Mouse (Mus musculus) midbrain, embryonic 16.5 days (tissue): ENCODE data around the gene G6pc2. TPM values are rescaled to one million over a fixed set of nuclear protein-coding genes. Genes with fewer than 3 reads are reported as not detected.

ENCODE experiments used
- ATAC-seq: fragments of 200-750 bp; cut with Nextera tagmentation; 2 replicates; pipeline ENCODE4 v1.8.0; 2017; ENCODE audit warnings: moderate TSS enrichment
- H3K27ac ChIP-seq: fragments of 300-500 bp; sonication (generic); 2 replicates; pipeline ENCODE4 v1.5.1; 2014; ENCODE audit warnings: mild to moderate bottlenecking, low read length, mixed read lengths
- H3K27me3 ChIP-seq: fragments of 300-500 bp; sonication (generic); 2 replicates; pipeline ENCODE4 v1.6.1; 2014; ENCODE audit warnings: low read depth, low read length, mixed read lengths; ENCODE audit not compliant: control insufficient read depth, insufficient read depth
- H3K36me3 ChIP-seq: fragments of 300-500 bp; sonication (generic); 2 replicates; pipeline ENCODE4 v1.6.1; 2014; ENCODE audit warnings: mild to moderate bottlenecking, low read length, moderate library complexity, mixed read lengths; ENCODE audit not compliant: control insufficient read depth, insufficient read depth
- H3K4me1 ChIP-seq: fragments of 300-500 bp; sonication (generic); 2 replicates; pipeline ENCODE4 v1.6.1; 2014; ENCODE audit warnings: mild to moderate bottlenecking, low read length, mixed read lengths; ENCODE audit not compliant: control insufficient read depth, insufficient read depth
- H3K4me2 ChIP-seq: fragments of 300-500 bp; sonication (generic); 2 replicates; pipeline ENCODE4 v1.6.1; 2014; ENCODE audit warnings: mild to moderate bottlenecking, low read length, mixed read lengths
- H3K4me3 ChIP-seq: fragments of 300-500 bp; sonication (generic); 2 replicates; pipeline ENCODE4 v1.5.1; 2014; ENCODE audit warnings: low read depth, mild to moderate bottlenecking, low read length, moderate library complexity, mixed read lengths
- H3K9ac ChIP-seq: fragments of 300-500 bp; sonication (generic); 2 replicates; pipeline ENCODE4 v1.6.1; 2014; ENCODE audit warnings: low read depth, low read length, mixed read lengths
- H3K9me3 ChIP-seq: fragments of 300-500 bp; sonication (generic); replicated peaks from 2 replicates; pipeline ENCODE4 v1.6.1; 2014; ENCODE audit warnings: mild to moderate bottlenecking, low read length, mixed read lengths; ENCODE audit not compliant: control insufficient read depth, poor library complexity, severe bottlenecking
- WGBS: fragments of 180-500 bp; shearing (Covaris S2); extraction: QIAGEN DNeasy Blood & Tissue Kit; methylation state at CpG from one replicate; pipeline ENCODE4 v1.1.7; 2014; 5-methylcytosine and 5-hydroxymethylcytosine counted together
- polyA plus RNA-seq: library from polyadenylated mRNA; unstranded; fragments of >200 nt; fragmentation: Nextera tagmentation; extraction: Ambion mirVana; gene quantifications from 2 replicates; pipeline ENCODE4 v1.2.1, GENCODE M21; 2015

G6pc2 gene
- polyA plus RNA-seq, 1 experiment from 2014 or later = not detected

- Histone ChIP-seq H3K27me3 (no peaks in the 10 kb centered on the region), H3K9me3 (no peaks in the 10 kb centered on the region)
- ATAC-seq = no peak
These were observed 5.7 kb upstream of the G6pc2 start for GRCm38 (mm10) chr2:69205185-69205584.

GRCm38 (mm10) chr2:69205791-69206351, 5.0 kb upstream of the G6pc2 start, which contains the start of gene Spc25:
TSS of gene Spc25 (minus strand) at chr2:69206194.
- Histone ChIP-seq H3K4me1 (peaks cover 6% of the 10 kb centered on the region; the same call in 1 of the 2 replicates), H3K9me3 (no peaks in the 10 kb centered on the region), H3K4me3 (peak within 1 kb of the TSS; percentile 82), H3K9ac (peak within 1 kb of the TSS; percentile 68), H3K27me3 (no peaks in the 10 kb centered on the region), H3K27ac (no peak within 1 kb of the TSS), H3K36me3 (no peaks in the 10 kb centered on the region), H3K4me2 (peak within 1 kb of the TSS; percentile 98)
- ATAC-seq = peak; percentile 100
- 0% methylated on average over 46 of the region's 46 CpGs for WGBS

More at GRCm38 (mm10) chr2:69205185-69205584, 5.7 kb upstream of the G6pc2 start:
- peak overlapping the region; percentile 82 for H3K4me3 ChIP-seq
- H3K27ac ChIP-seq = no peak overlapping the region
- 22% methylated on average over 6 of the region's 6 CpGs for WGBS
- H3K9ac ChIP-seq = no peak overlapping the region
- H3K36me3 ChIP-seq = no peaks in the 10 kb centered on the region
- peaks cover 6% of the 10 kb centered on the region; the same call in 1 of the 2 replicates for H3K4me1 ChIP-seq
- peak overlapping the region; percentile 98 for H3K4me2 ChIP-seq

GRCm38 (mm10) chr2:69206523-69206922, 4.3 kb upstream of the G6pc2 start:
- ATAC-seq = no peak
- no peak overlapping the region for H3K4me3 ChIP-seq
- 23% methylated on average over 7 of the region's 7 CpGs for WGBS
- peaks cover 6% of the 10 kb centered on the region; the same call in 1 of the 2 replicates for H3K4me1 ChIP-seq
- H3K27ac ChIP-seq = no peak overlapping the region
- no peaks in the 10 kb centered on the region for H3K27me3 ChIP-seq
- no peaks in the 10 kb centered on the region for H3K36me3 ChIP-seq
- H3K9me3 ChIP-seq = no peaks in the 10 kb centered on the region
- no peak overlapping the region for H3K9ac ChIP-seq
- no peak overlapping the region; the same call in 1 of the 2 replicates for H3K4me2 ChIP-seq

DNA sequence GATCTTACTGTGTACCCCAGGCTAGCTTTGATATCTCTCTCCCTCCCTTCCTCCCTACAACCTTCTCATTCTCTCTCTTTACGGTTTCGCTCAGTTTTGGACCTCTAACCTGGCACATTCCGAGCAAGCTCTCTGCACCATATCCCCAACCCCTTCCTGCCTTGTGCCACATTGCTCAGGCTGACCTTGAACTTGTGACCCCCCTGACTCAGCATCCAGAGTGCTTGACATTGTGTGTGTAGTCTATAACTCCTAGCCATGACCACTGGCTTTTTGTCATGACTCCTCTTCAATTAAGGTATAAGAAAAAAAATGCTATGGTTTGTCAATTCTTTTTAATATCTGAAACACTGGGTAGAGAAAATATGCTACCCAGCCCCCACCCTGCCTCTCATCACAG, 1.2 kb upstream of the G6pc2 start:
- H3K4me3 ChIP-seq = no peak overlapping the region
- no peaks in the 10 kb centered on the region for H3K9me3 ChIP-seq
- no peaks in the 10 kb centered on the region for H3K27me3 ChIP-seq
- peaks cover 6% of the 10 kb centered on the region; the same call in 1 of the 2 replicates for H3K4me1 ChIP-seq
- H3K27ac ChIP-seq = no peak overlapping the region
- H3K4me2 ChIP-seq = no peak overlapping the region
- no peaks in the 10 kb centered on the region for H3K36me3 ChIP-seq
- H3K9ac ChIP-seq = no peak overlapping the region
- WGBS = 98% methylated on average over 3 of the region's 3 CpGs
- ATAC-seq = no peak

DNA sequence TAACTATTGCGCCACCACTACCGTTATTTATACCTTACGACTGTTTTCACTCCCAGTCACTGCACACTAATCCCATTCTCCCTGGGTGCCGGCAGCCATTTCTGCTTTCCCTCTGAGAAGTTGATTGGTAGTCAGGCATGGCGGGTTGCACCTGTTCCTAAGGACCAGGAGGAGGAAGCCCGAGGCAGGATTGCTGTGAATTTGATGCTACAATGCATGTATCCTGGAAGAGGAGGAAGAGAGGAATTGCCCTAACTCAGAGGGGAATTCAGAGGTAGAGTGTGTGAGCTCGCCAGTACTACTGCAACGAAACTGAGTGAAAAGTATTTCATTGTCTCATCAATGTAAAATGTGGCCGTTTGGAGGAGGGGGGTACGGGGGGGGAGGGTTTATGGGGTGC, 1.8 kb downstream of the G6pc2 start:
- H3K36me3 ChIP-seq = no peaks in the 10 kb centered on the region
- no peak overlapping the region for H3K4me2 ChIP-seq
- ATAC-seq = no peak
- no peaks in the 10 kb centered on the region for H3K27me3 ChIP-seq
- H3K4me3 ChIP-seq = no peak overlapping the region
- no peaks in the 10 kb centered on the region for H3K4me1 ChIP-seq
- H3K9ac ChIP-seq = no peak overlapping the region
- no peaks in the 10 kb centered on the region for H3K9me3 ChIP-seq
- WGBS = 64% methylated on average over 10 of the region's 10 CpGs
- no peak overlapping the region for H3K27ac ChIP-seq

- ATAC-seq = no peak
- H3K36me3 ChIP-seq = no peaks in the 10 kb centered on the region
- no peaks in the 10 kb centered on the region for H3K9me3 ChIP-seq
- H3K4me1 ChIP-seq = no peaks in the 10 kb centered on the region
- no peak overlapping the region for H3K9ac ChIP-seq
- no peak overlapping the region for H3K4me2 ChIP-seq
- no peak overlapping the region for H3K27ac ChIP-seq
- WGBS = 77% methylated on average over 7 of the region's 7 CpGs
- H3K27me3 ChIP-seq = no peaks in the 10 kb centered on the region
- H3K4me3 ChIP-seq = no peak overlapping the region
These were observed 4.4 kb downstream of the G6pc2 start for GRCm38 (mm10) chr2:69215242-69215641.

DNA sequence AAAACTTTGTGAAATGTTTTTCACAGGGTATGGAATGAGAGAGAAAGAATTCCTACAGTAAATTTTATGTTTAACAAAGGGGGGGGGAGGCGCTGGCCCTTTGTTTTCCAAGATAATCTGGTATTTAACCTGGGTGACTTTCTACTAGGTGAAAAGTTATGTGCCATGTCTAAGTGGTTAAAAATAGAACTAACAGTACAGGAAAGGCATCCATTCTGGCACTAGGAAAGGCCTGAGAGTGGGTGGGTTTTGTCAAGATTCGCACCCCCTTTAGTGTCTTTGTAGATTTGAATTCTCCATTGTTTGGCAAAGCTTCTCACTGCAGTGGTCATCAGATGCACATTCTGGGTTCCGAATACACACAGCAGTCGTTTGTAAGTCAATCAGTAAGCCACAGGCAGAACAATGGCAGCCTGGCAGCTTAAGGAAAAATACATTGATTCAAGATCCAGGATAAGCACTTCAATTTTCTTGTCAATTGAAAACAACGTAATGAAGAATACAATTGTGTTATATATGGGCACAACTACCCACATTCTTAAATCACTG, 11.1 kb downstream of the G6pc2 start:
- Histone ChIP-seq H3K9ac (no peak overlapping the region), H3K4me3 (no peak overlapping the region), H3K4me1 (no peaks in the 10 kb centered on the region), H3K4me2 (no peak overlapping the region), H3K27me3 (no peaks in the 10 kb centered on the region), H3K36me3 (no peaks in the 10 kb centered on the region), H3K9me3 (no peaks in the 10 kb centered on the region), H3K27ac (no peak overlapping the region)
- no peak for ATAC-seq
- WGBS = 27% methylated on average over 5 of the region's 5 CpGs

GRCm38 (mm10) chr2:69222815-69223214, 11.9 kb downstream of the G6pc2 start:
- no peak overlapping the region for H3K9ac ChIP-seq
- H3K9me3 ChIP-seq = no peaks in the 10 kb centered on the region
- no peak for ATAC-seq
- 73% methylated on average over 10 of the region's 10 CpGs for WGBS
- H3K36me3 ChIP-seq = no peaks in the 10 kb centered on the region
- no peak overlapping the region for H3K4me2 ChIP-seq
- H3K27me3 ChIP-seq = no peaks in the 10 kb centered on the region
- H3K27ac ChIP-seq = no peak overlapping the region
- no peaks in the 10 kb centered on the region for H3K4me1 ChIP-seq
- H3K4me3 ChIP-seq = no peak overlapping the region

GRCm38 (mm10) chr2:69224724-69225123, 13.9 kb downstream of the G6pc2 start:
- H3K36me3 ChIP-seq = no peaks in the 10 kb centered on the region
- H3K4me1 ChIP-seq = no peaks in the 10 kb centered on the region
- 84% methylated on average over 2 of the region's 2 CpGs for WGBS
- H3K9ac ChIP-seq = no peak overlapping the region
- H3K27me3 ChIP-seq = no peaks in the 10 kb centered on the region
- no peak overlapping the region for H3K4me2 ChIP-seq
- no peak overlapping the region for H3K4me3 ChIP-seq
- ATAC-seq = no peak
- no peaks in the 10 kb centered on the region for H3K9me3 ChIP-seq
- no peak overlapping the region for H3K27ac ChIP-seq
